Mouse (Mus musculus) CD4-positive, CD25-positive, alpha-beta regulatory T cell, adult 4 months (primary cell): ENCODE measurements around the gene Iqce. TPM values are rescaled to one million over a fixed set of nuclear protein-coding genes. Genes with fewer than 3 reads are reported as not detected.
A peak's percentile ranks its signal among the peaks of the same experiment; 100 is the strongest.

Experiments used
- ATAC-seq: one replicate; pipeline ENCODE4 v1.8.0; 2017
- polyA plus RNA-seq, 2 experiments: library from polyadenylated mRNA; unstranded; fragments of 100-300 nt; shearing (Covaris generic); gene quantifications; one replicate each; pipeline ENCODE4 v1.2.1; 2017

Iqce gene
- 10 to 100 TPM; 22.2 to 34.3 TPM for polyA plus RNA-seq

GRCm38 (mm10) chr5:140702103-140702513 lies at the start of gene Iqce:
Gene Iqce, minus strand, starts transcription at chr5:140702378.
- ATAC-seq: peak; percentile 56

- ATAC-seq: no peak
These were observed 48.7 kb upstream of the Iqce start for GRCm38 (mm10) chr5:140750925-140751324.

- peak; percentile 81 for ATAC-seq
These were observed 47.1 kb upstream of the Iqce start for GRCm38 (mm10) chr5:140749062-140749875.

- no peak for ATAC-seq
These were observed 46.2 kb upstream of the Iqce start for GRCm38 (mm10) chr5:140748425-140748824.

DNA sequence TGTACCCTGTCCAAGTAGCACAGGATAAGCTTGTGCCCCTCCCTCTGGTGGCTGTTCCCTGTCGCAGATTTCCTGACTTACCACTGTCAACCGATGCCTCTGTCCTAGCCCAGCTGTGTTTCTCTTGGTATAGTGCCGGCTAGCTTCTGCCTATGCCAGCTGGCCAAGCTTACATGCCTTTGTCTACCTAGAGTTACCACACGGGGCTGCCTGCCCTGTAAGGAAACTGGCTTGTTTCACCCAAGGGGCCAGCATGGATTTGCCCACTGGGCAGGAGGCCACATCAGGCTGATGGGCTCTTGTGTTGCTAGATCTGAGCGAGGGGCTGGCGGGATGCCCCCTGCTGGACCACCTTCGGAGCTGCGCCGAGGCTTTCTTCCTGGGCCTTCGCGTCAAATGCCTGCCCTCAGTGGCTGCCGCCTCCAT lies 41.5 kb upstream of the Iqce start:
- no peak for ATAC-seq

- no peak for ATAC-seq
These were observed 39.7 kb upstream of the Iqce start for GRCm38 (mm10) chr5:140741877-140742276.

- no peak for ATAC-seq
These were observed 38.9 kb upstream of the Iqce start for GRCm38 (mm10) chr5:140741040-140741439.

- ATAC-seq: no peak
These were observed 37.6 kb upstream of the Iqce start for GRCm38 (mm10) chr5:140739813-140740212.

GRCm38 (mm10) chr5:140736166-140736565 lies 34.0 kb upstream of the Iqce start:
- ATAC-seq: peak; percentile 26

DNA sequence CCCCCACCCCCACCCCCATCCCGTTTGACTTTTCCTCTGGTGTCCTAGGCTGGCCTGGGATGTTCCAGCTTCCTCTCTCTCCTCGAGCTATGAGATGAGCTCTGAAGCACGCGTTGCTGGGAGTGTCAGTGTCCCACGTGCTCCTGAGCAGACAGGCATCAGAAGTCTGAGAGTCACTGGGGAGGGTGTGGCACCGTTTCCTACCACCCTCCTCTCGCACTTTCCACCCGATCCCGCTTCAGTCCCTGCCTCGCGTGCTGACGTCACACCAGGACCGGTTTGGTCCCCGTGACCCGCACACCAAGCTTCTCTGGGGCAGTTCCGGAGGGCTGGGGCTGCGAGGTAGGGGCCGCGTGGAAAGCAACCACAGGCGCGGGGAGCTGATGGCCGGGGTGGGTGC lies 33.1 kb upstream of the Iqce start:
- ATAC-seq: peak; percentile 76

GRCm38 (mm10) chr5:140733336-140733735 lies 31.2 kb upstream of the Iqce start:
- no peak for ATAC-seq

DNA sequence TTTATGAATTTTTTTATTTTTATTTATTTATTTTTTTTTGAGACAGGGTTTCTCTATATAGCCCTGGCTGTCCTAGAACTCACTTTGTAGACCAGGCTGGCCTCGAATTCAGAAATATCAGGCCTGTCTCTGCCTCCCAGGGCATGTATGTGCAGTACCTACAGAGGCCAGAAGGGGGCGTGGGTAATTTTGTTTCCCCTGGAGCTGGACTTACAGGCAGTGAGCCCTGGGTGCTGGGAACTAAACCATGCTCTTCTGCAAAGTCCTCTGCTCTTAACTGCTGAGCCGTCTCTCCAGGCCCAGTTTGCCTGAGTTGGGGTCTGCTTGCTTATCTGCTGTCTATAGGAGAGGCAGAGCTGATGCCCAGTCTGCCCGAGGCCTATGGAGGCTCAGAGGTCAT lies 30.0 kb upstream of the Iqce start:
- no peak for ATAC-seq

DNA sequence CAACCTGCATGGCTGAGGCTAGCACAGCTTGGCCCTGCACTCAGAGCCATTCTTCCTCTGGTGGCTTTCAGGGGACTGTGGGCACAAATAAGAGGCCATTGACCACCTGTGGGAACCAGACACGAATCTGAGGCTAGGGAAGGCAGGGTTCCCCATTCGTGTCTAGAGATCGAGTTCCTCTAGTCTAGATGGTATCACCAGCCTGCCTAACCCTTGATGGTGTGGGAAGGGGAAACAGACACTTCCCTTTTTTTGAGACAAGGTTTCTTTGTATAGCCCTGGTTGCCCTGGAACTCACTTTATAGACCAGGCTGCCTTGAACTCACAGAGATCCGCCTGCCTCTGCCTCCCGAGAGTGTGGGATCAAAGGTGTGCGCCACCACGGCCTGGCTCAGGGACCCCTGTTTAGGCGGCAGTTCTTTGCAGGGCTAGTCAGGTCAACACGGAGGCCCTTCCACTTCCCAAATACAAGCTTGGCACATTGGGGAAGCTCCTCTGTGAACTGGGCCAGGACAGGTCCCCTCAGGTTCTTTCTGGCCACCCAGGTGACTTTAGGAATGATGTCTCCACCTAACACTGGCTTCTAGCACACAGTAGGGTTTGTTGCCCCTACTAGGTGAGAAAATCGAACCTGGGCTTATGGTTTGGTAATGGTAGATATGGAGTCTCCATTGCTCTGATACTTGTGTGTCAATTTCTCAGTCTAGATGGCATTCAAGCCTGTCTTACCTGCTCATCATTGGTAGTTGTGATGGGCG lies 29.0 kb upstream of the Iqce start:
- ATAC-seq: no peak

DNA sequence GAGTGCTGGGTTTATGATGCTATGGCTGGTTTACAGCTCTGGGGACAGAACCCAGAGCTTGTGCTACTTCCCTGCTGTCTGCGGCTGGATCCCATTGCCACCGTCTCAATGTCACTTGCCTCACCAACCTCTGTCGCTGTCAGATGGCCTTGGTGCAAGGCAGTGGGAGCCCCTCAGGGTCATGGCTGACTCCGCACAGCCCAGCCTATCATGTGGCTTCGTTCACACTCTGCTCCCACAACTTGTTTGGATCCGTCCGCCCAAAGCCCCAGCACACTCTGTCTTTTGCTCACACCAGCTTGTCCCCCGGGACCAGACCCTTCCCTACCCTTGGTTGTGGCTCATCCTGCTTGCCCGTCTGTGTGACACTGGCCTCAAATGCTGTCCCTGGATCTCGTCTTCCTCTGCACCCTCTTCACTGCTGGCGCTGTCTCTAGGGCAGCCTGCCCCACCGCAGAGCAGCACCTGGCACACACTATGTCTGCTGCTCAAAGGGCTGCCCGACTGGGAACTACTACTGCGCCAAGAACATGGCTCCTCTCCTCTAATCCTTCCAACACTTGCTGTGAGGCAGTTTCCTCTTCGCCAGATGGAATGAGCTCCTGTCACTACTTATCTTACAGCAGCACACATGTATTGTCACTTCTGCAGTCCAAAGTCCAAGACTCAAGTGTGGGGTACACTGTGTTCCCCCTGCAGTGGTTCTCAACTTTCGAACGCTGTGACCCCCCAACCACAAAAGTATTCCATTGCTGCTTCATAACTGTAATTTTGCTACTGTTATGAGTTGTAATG lies 25.0 kb upstream of the Iqce start:
- ATAC-seq: no peak

DNA sequence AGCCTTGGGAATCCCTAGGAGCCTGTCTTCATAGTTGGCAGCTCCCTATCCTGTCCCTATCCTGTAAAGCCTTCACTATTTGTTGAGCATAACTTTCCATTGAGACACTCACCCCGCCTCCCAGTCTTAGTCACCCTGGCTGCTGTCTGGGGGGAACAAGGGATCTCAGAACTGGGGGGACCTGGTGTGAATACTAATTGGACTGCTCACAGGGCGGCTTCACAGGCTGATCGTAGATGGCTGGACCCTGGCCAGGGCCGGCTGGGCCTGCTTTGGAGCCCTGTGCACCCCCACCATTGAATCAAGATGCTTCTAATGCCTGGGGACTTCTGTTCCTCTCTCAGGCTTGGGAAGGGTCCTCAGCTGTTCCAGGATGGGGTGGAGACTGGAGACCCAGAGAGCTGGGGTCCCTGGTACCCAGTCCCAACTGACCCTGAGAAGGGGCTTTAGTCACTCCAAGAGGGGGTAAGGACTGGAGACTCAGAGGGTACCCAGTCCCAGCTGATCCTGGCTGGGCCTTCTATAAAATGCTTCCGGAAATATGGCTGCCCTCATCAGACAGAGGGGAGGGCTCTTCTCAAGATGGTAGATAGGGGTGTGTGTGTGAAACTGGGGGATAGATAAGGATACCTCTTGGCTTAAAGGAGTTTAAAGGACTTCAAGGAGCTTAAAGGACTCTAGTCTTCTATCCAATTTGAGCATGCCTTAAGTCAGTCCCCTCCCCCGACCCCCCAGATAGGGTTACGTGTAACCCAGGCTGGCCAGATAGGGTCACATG lies 24.1 kb upstream of the Iqce start:
- ATAC-seq: no peak

GRCm38 (mm10) chr5:140723822-140724221 lies 21.6 kb upstream of the Iqce start, which contains the start of gene Amz1:
Gene Amz1, plus strand, starts transcription at chr5:140724127.
- no peak for ATAC-seq

- no peak for ATAC-seq
These were observed 19.9 kb upstream of the Iqce start for GRCm38 (mm10) chr5:140722121-140722520.

DNA sequence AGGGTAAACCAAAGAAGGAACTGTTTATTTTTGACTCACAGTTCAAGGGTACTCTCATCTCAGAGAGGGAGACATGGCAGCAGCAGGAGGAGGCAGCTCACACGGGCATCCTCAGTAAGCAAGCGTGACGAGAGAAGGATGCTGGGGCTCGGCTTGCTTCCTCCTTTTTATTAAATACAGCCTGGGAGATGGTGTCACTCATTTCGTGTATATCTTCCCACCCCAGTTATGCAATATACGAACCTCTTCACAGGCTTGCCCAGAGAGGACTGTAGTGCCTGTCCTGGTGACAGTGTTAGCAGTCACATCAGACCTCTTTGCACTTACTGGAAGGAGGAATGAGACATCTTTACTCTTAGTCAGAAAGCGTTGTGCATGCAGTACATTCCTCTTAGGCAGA lies 18.6 kb upstream of the Iqce start:
- no peak for ATAC-seq

GRCm38 (mm10) chr5:140711040-140711439 lies 8.9 kb upstream of the Iqce start:
- ATAC-seq: no peak

- ATAC-seq: no peak
These were observed 8.1 kb upstream of the Iqce start for GRCm38 (mm10) chr5:140710315-140710714.

DNA sequence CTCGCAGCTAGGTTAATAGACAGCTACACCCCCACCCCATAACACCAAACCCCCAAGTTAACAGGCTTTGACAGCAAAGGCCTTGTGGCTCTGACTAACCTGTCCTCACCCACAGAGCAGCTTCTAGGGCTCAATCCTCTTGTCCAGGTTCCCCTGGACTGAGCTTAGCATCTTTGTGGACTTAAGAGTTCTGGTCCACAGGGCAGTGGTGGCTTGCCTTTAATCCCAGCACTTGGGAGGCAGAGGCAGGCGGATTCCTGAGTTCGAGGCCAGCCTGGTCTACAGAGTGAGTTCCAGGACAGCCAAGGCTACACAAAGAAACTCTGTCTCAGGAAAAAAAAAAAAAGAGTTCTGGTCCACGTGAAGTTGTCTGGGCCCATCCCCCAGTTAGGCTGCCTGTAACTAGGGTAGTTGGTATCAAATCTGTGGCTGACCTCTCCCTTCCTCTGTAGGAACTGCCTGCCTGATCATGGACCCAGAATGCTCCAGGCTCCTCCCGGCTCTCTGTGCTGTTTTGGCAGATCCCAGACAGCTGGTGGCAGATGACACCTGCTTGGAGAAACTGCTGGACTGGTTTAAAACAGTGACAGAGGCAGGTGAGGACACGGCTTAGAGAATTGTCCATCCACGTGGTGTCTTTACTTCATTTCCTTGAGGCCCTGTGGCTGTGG lies 3.5 kb upstream of the Iqce start:
- no peak for ATAC-seq
